Mouse (Mus musculus) macrophage (primary cell): ENCODE results near the gene Olfr1402. TPM values are rescaled to one million over a fixed set of nuclear protein-coding genes. Genes with fewer than 3 reads are reported as not detected.

ENCODE experiments used
- H3K27ac ChIP-seq: fragments of 350-480 bp; formaldehyde crosslinking; 2 replicates; pipeline ENCODE4 v1.9.0; 2021
- H3K36me3 ChIP-seq: fragments of 350-480 bp; formaldehyde crosslinking; 2 replicates; pipeline ENCODE4 v1.9.0; 2021; ENCODE audit errors: inconsistent target
- H3K4me3 ChIP-seq: fragments of 350-480 bp; formaldehyde crosslinking; 2 replicates; pipeline ENCODE4 v1.9.0; 2021; ENCODE audit errors: inconsistent target
- H3K79me2 ChIP-seq: fragments of 350-480 bp; formaldehyde crosslinking; 2 replicates; pipeline ENCODE4 v1.9.0; 2021; ENCODE audit errors: inconsistent target
- WGBS: methylation state at CpG from one replicate; pipeline ENCODE4 v1.1.7; 2026; ENCODE audit warnings: inconsistent platforms; ENCODE audit not compliant: missing documents; 5-methylcytosine and 5-hydroxymethylcytosine counted together
- polyA plus RNA-seq: library from polyadenylated mRNA; stranded (reverse); fragments of 250-400 nt; gene quantifications from 3 replicates; pipeline ENCODE4 v1.2.4, GENCODE M21; 2018; ENCODE audit warnings: inconsistent platforms
- total RNA-seq, 78 experiments: library from RNA; depleted of rRNA; stranded (reverse); fragments of 250-400 nt; gene quantifications; 1 replicate in 9 of 78; 2 replicates in 24 of 78; 3 replicates in 43 of 78; 4 replicates in 2 of 78; pipeline ENCODE4 v1.2.4; 2018; ENCODE audit warnings: inconsistent platforms in 56 of 78

Gene Olfr1402
- not detected for total RNA-seq (2018; cell fraction: chromatin; rRNA removed)
- not detected for total RNA-seq (2018; cell fraction: cytosol; rRNA removed)
- total RNA-seq (2018; cell fraction: nucleus; rRNA removed) = not detected
- polyA plus RNA-seq = not detected in 3 replicates

DNA sequence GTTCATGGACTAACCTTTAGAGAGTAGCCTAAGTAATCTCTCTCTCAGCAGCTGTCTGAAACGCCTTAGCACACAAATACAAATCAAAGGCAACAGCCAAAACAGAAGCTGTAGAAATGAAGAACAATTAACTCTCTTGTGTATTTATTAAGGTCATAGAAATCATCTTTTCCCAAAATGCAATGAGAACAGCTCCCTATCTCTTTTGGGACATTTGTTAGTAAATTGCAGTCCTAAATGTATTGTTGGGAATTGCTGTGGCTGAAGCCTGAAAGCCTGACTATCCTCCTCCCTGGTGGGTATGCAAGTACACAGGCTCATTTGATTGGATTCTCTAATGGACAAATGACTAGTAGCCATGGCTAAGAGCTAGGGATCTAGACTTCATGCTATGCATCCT lies at the start of gene Olfr1402:
TSS of gene Olfr1402 (minus strand) at position 101 of the 400 bp plus-strand sequence.
- no peak within 1 kb of the TSS for H3K4me3 ChIP-seq
- H3K79me2 ChIP-seq = no peaks in the 10 kb centered on the region
- H3K27ac ChIP-seq = no peak within 1 kb of the TSS
- H3K36me3 ChIP-seq = no peaks in the 10 kb centered on the region
- 71% methylated on average over 1 of the region's 1 CpGs for WGBS

DNA sequence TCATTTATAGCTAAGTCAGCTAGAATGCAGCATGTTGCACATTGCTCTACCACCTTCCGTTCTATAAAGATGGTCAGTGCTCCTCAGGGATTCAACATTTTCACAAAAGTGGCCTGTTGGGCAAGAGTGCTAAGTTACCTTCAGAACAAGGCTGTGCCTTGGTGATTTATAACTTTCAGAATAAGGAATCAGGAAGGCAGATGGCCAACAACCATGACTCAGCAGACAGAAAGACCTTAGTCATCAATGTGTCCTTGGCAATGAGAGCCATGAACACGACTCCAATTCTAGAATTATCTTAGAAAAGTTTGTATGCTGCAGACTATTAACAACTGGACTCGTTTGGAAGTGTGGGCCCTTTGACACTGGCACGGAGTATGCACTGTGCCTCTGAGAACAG lies 33.5 kb upstream of the Olfr1402 start:
- H3K79me2 ChIP-seq = no peaks in the 10 kb centered on the region
- WGBS = 74% methylated on average over 4 of the region's 4 CpGs
- H3K36me3 ChIP-seq = no peaks in the 10 kb centered on the region
- H3K4me3 ChIP-seq = no peak overlapping the region
- no peak overlapping the region for H3K27ac ChIP-seq

DNA sequence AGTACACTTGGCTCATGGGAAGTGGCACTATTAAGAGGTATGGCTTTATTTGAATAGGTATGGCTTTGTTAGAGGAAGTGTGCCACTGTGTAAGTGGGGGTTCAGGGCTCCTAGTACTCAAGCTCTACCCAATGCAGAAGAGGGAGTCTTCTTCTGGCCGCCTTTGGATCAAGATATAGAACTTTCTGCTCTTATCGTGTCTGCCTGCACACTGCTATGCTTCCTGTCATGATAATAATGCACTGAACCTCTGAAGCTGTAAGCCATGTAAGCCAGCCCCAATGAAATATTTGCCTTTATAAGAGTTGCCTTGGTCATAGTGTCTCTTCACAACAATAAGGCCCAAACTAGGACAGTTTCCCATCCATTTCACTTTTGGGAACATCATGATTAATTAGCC lies 16.8 kb upstream of the Olfr1402 start:
- Histone ChIP-seq H3K4me3 (no peak overlapping the region), H3K79me2 (no peaks in the 10 kb centered on the region), H3K27ac (no peak overlapping the region), H3K36me3 (no peaks in the 10 kb centered on the region)
- 87% methylated on average over 2 of the region's 2 CpGs for WGBS

- no peak overlapping the region for H3K27ac ChIP-seq
- H3K79me2 ChIP-seq = no peaks in the 10 kb centered on the region
- WGBS = 11% methylated on average over 1 of the region's 1 CpGs
- no peak overlapping the region for H3K4me3 ChIP-seq
- H3K36me3 ChIP-seq = no peaks in the 10 kb centered on the region
These were observed 27.5 kb downstream of the Olfr1402 start for GRCm38 (mm10) chr3:97394289-97394688.

- H3K27ac ChIP-seq = no peak overlapping the region
- 83% methylated on average over 5 of the region's 5 CpGs for WGBS
- no peak overlapping the region for H3K4me3 ChIP-seq
- H3K36me3 ChIP-seq = no peaks in the 10 kb centered on the region
- no peaks in the 10 kb centered on the region for H3K79me2 ChIP-seq
These were observed 28.7 kb downstream of the Olfr1402 start for GRCm38 (mm10) chr3:97393079-97393478.

DNA sequence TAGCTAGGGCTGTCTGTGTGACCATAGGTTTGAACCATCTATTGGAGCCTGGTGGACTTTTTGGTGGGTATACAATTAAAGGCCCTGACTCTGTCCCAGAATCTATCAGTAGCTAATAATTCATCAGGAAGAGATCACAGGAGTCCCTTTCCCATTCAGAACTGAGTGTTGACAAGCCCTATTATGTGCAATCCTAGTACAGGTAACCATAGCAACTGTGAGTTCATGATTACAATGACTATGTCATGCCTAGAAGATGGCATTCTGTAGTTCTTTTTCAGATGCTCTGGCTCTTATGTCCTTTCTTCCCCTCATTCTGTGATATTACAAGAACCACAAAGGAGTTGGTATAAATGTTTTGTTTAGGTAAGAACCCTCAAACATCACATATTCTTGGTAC lies 51.4 kb downstream of the Olfr1402 start:
- H3K4me3 ChIP-seq = no peak overlapping the region
- no peaks in the 10 kb centered on the region for H3K36me3 ChIP-seq
- no peak overlapping the region for H3K27ac ChIP-seq
- H3K79me2 ChIP-seq = no peaks in the 10 kb centered on the region

GRCm38 (mm10) chr3:97363418-97364098 lies 58.3 kb downstream of the Olfr1402 start:
- 96% methylated on average over 3 of the region's 3 CpGs for WGBS
- H3K4me3 ChIP-seq = no peak overlapping the region
- no peaks in the 10 kb centered on the region for H3K79me2 ChIP-seq
- H3K27ac ChIP-seq = no peak overlapping the region
- H3K36me3 ChIP-seq = no peaks in the 10 kb centered on the region

- Histone ChIP-seq H3K27ac (no peak overlapping the region), H3K36me3 (no peaks in the 10 kb centered on the region), H3K79me2 (no peaks in the 10 kb centered on the region), H3K4me3 (no peak overlapping the region)
- WGBS = 86% methylated on average over 1 of the region's 1 CpGs
These were observed 63.4 kb downstream of the Olfr1402 start for GRCm38 (mm10) chr3:97358448-97358847.

Other genes starting within 250 kb of the Olfr1402 start
- 6.9 to 19.3 TPM (median 11.3 TPM) in 3 replicates for gene Bcl9, start 124.1 kb downstream of the Olfr1402 start, polyA plus RNA-seq
- 6.1 to 8.4 TPM (median 7.8 TPM) in 3 replicates for gene Chd1l, start 188.2 kb upstream of the Olfr1402 start, polyA plus RNA-seq
- 3.4 to 9.3 TPM (median 7.6 TPM) in 3 replicates for gene Fmo5, start 206.8 kb upstream of the Olfr1402 start, polyA plus RNA-seq
- gene Prkab2, start 236.2 kb upstream of the Olfr1402 start, polyA plus RNA-seq = 4.9 to 7.3 TPM (median 6.5 TPM) in 3 replicates